Mouse (Mus musculus) lung, postnatal 0 days (tissue): ENCODE results near the gene Insig2.

ENCODE experiments used
- CTCF ChIP-seq: IDR thresholded peaks from 2 replicates; pipeline ENCODE4 v1.5.1; 2016; ENCODE audit warnings: antibody characterized with exemption, mild to moderate bottlenecking
- EP300 ChIP-seq: IDR thresholded peaks from 2 replicates; pipeline ENCODE4 v1.6.1; 2016; ENCODE audit warnings: antibody characterized with exemption, mild to moderate bottlenecking, control low read depth

DNA sequence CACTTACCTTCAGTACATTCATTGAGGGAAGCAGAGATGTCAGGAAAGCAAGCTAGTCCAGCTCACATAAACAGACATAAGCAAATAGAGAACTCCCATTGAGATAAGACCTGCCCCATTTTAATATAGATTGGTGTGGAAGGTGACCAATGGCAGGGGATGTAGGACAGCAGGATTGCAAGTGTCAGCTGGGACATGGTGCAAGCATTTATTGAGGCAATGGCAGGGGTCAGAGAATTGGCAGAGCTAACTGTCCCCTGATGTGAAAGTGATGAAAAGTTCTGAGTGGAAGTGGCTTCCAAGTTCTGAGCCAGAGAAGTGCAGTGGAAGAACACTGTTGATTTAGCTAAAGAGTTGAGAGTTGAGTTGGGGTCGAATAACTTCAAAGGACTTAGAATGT, at the start of gene Insig2:
- TF ChIP-seq CTCF (no peak), EP300 (no peak)
